Mouse (Mus musculus) forebrain, embryonic 16.5 days (tissue): Measurements from ENCODE around the gene Cdh26. TPM values are rescaled to one million over a fixed set of nuclear protein-coding genes. Genes with fewer than 3 reads are reported as not detected.

Experiments
- ATAC-seq: fragments of 200-750 bp; cut with Nextera tagmentation; 2 replicates; pipeline ENCODE4 v1.8.0; 2017; ENCODE audit warnings: mild to moderate bottlenecking, moderate library complexity
- H3K27ac ChIP-seq: fragments of 300-500 bp; sonication (generic); 2 replicates; pipeline ENCODE4 v1.5.1; 2014; ENCODE audit warnings: low read length, control low read depth
- H3K27me3 ChIP-seq: fragments of 300-500 bp; sonication (generic); replicated peaks from 2 replicates; pipeline ENCODE4 v1.6.1; 2014; ENCODE audit warnings: low read length; ENCODE audit not compliant: control insufficient read depth, insufficient read depth
- H3K36me3 ChIP-seq: fragments of 300-500 bp; sonication (generic); 2 replicates; pipeline ENCODE4 v1.6.1; 2014; ENCODE audit not compliant: control insufficient read depth, insufficient read depth
- H3K4me1 ChIP-seq: fragments of 300-500 bp; sonication (generic); replicated peaks from 2 replicates; pipeline ENCODE4 v1.6.1; 2014; ENCODE audit warnings: low read length; ENCODE audit not compliant: control insufficient read depth, insufficient read depth
- H3K4me2 ChIP-seq: fragments of 300-500 bp; sonication (generic); 2 replicates; pipeline ENCODE4 v1.6.1; 2014; ENCODE audit warnings: mild to moderate bottlenecking, low read length, control low read depth
- H3K4me3 ChIP-seq: fragments of 300-500 bp; sonication (generic); replicated peaks from 2 replicates; pipeline ENCODE4 v1.5.1; 2014; ENCODE audit warnings: mild to moderate bottlenecking, low read length, control low read depth
- H3K9ac ChIP-seq: fragments of 300-500 bp; sonication (generic); replicated peaks from 2 replicates; pipeline ENCODE4 v1.6.1; 2014; ENCODE audit warnings: low read depth, low read length, control low read depth
- H3K9me3 ChIP-seq: fragments of 300-500 bp; sonication (generic); 2 replicates; pipeline ENCODE4 v1.6.1; 2016; ENCODE audit warnings: low read length; ENCODE audit not compliant: control insufficient read depth
- WGBS: fragments of 180-500 bp; shearing (Covaris S2); extraction: QIAGEN DNeasy Blood & Tissue Kit; methylation state at CpG from one replicate; pipeline ENCODE4 v1.1.7; 2014; 5-methylcytosine and 5-hydroxymethylcytosine counted together
- polyA plus RNA-seq: library from polyadenylated mRNA; unstranded; fragments of >200 nt; fragmentation: Nextera tagmentation; extraction: Ambion mirVana; gene quantifications from 2 replicates; pipeline ENCODE4 v1.2.1, GENCODE M21; 2015

Cdh26 gene
- 0.16 and 0.18 TPM in 2 replicates for polyA plus RNA-seq

- 80% methylated on average over 4 of the region's 4 CpGs for WGBS
Measured at GRCm38 (mm10) chr2:178430231-178430630, at the start of gene Cdh26. Gene Cdh26 (plus strand): TSS chr2:178430531.

GRCm38 (mm10) chr2:178407053-178407815 lies 23.1 kb upstream of the Cdh26 start, which contains the start of gene Sycp2:
Gene Sycp2 (minus strand): TSS chr2:178407685.
- ATAC-seq: no peak
- H3K27ac ChIP-seq: no peak within 1 kb of the TSS
- no peaks in the 10 kb centered on the region for H3K36me3 ChIP-seq
- H3K9ac ChIP-seq: no peak within 1 kb of the TSS
- H3K9me3 ChIP-seq: peaks cover 3% of the 10 kb centered on the region; the same call in 1 of the 2 replicates
- H3K4me3 ChIP-seq: no peak within 1 kb of the TSS
- WGBS: 88% methylated on average over 52 of the region's 52 CpGs
- no peaks in the 10 kb centered on the region; the same call in 1 of the 2 replicates for H3K27me3 ChIP-seq
- no peaks in the 10 kb centered on the region for H3K4me1 ChIP-seq
- no peak within 1 kb of the TSS for H3K4me2 ChIP-seq

More at GRCm38 (mm10) chr2:178430231-178430630, at the start of gene Cdh26:
- Histone ChIP-seq H3K9ac (no peak within 1 kb of the TSS), H3K4me2 (no peak within 1 kb of the TSS), H3K27ac (no peak within 1 kb of the TSS), H3K4me3 (no peak within 1 kb of the TSS), H3K9me3 (no peaks in the 10 kb centered on the region), H3K36me3 (no peaks in the 10 kb centered on the region), H3K4me1 (no peaks in the 10 kb centered on the region; the same call in 1 of the 2 replicates), H3K27me3 (no peaks in the 10 kb centered on the region)
- ATAC-seq: no peak

GRCm38 (mm10) chr2:178409024-178409423 lies 21.3 kb upstream of the Cdh26 start:
- H3K4me3 ChIP-seq: no peak overlapping the region
- peaks cover 3% of the 10 kb centered on the region; the same call in 1 of the 2 replicates for H3K9me3 ChIP-seq
- H3K4me1 ChIP-seq: peaks cover 7% of the 10 kb centered on the region
- H3K27me3 ChIP-seq: peaks cover 6% of the 10 kb centered on the region
- ATAC-seq: no peak
- H3K4me2 ChIP-seq: no peak overlapping the region
- no peaks in the 10 kb centered on the region for H3K36me3 ChIP-seq
- H3K9ac ChIP-seq: no peak overlapping the region
- WGBS: 59% methylated on average over 1 of the region's 1 CpGs
- H3K27ac ChIP-seq: no peak overlapping the region

- ATAC-seq: no peak
- 81% methylated on average over 6 of the region's 6 CpGs for WGBS
- Histone ChIP-seq H3K27ac (no peak overlapping the region), H3K9me3 (peaks cover 3% of the 10 kb centered on the region; the same call in 1 of the 2 replicates), H3K4me3 (no peak overlapping the region), H3K27me3 (peaks cover 6% of the 10 kb centered on the region), H3K4me1 (peaks cover 15% of the 10 kb centered on the region), H3K36me3 (no peaks in the 10 kb centered on the region), H3K4me2 (no peak overlapping the region), H3K9ac (no peak overlapping the region)
Measured at GRCm38 (mm10) chr2:178410286-178410685, 20.0 kb upstream of the Cdh26 start.

GRCm38 (mm10) chr2:178412598-178412997 lies 17.7 kb upstream of the Cdh26 start:
- peaks cover 16% of the 10 kb centered on the region for H3K4me1 ChIP-seq
- H3K4me2 ChIP-seq: no peak overlapping the region
- H3K4me3 ChIP-seq: no peak overlapping the region
- ATAC-seq: no peak
- peaks cover 6% of the 10 kb centered on the region for H3K27me3 ChIP-seq
- no peaks in the 10 kb centered on the region for H3K9me3 ChIP-seq
- H3K36me3 ChIP-seq: no peaks in the 10 kb centered on the region
- 83% methylated on average over 6 of the region's 6 CpGs for WGBS
- no peak overlapping the region for H3K27ac ChIP-seq
- H3K9ac ChIP-seq: no peak overlapping the region

GRCm38 (mm10) chr2:178413081-178413480 lies 17.2 kb upstream of the Cdh26 start:
- Histone ChIP-seq H3K9ac (peak overlapping the region; percentile 67; the same call in 1 of the 2 replicates), H3K27me3 (peaks cover 6% of the 10 kb centered on the region), H3K4me1 (peaks cover 16% of the 10 kb centered on the region), H3K4me2 (peak overlapping the region; percentile 99), H3K9me3 (no peaks in the 10 kb centered on the region), H3K36me3 (no peaks in the 10 kb centered on the region), H3K4me3 (peak overlapping the region; percentile 77), H3K27ac (no peak overlapping the region)
- WGBS: 62% methylated on average over 13 of the region's 13 CpGs
- no peak for ATAC-seq

- H3K4me3 ChIP-seq: peak overlapping the region; percentile 77
- no peaks in the 10 kb centered on the region for H3K36me3 ChIP-seq
- H3K4me1 ChIP-seq: peaks cover 16% of the 10 kb centered on the region
- H3K4me2 ChIP-seq: peak overlapping the region; percentile 99
- no peak overlapping the region for H3K27ac ChIP-seq
- 14% methylated on average over 75 of the region's 75 CpGs for WGBS
- H3K9me3 ChIP-seq: no peaks in the 10 kb centered on the region
- H3K27me3 ChIP-seq: peaks cover 6% of the 10 kb centered on the region
- H3K9ac ChIP-seq: peak overlapping the region; percentile 67
- peak; percentile 7 for ATAC-seq
Measured at GRCm38 (mm10) chr2:178413481-178414260, 16.7 kb upstream of the Cdh26 start.

- Histone ChIP-seq H3K27ac (peak within 1 kb of the TSS; percentile 75), H3K4me3 (peak within 1 kb of the TSS; percentile 77), H3K9me3 (no peaks in the 10 kb centered on the region), H3K27me3 (peaks cover 6% of the 10 kb centered on the region), H3K4me2 (peak within 1 kb of the TSS; percentile 99), H3K36me3 (no peaks in the 10 kb centered on the region), H3K4me1 (peaks cover 16% of the 10 kb centered on the region), H3K9ac (peak within 1 kb of the TSS; percentile 67)
- peak; percentile 88 for ATAC-seq
- WGBS: 0% methylated on average over 57 of the region's 74 CpGs
Measured at GRCm38 (mm10) chr2:178414261-178415149, 15.8 kb upstream of the Cdh26 start, which contains the start of the genes Ppp1r3d and Fam217b. Gene Ppp1r3d (minus strand): TSS chr2:178414472. Gene Fam217b (plus strand): TSS chr2:178414524.
